Mouse (Mus musculus): ENCODE results near the gene Dhdh. TPM values are rescaled to one million over a fixed set of nuclear protein-coding genes. Genes with fewer than 3 reads are reported as not detected.

The Dhdh gene
- polyA plus RNA-seq, 1 experiment from 2014 or later, result 3.3 TPM

GRCm38 (mm10) chr7:45458748-45459563 lies 29.6 kb downstream of the Dhdh start:
- Histone ChIP-seq H3K36me3 (ENCODE audit: control insufficient read depth, insufficient read depth, low read length) (peaks cover 28% of the 10 kb centered on the region; the same call in 1 of the 2 replicates), H3K27me3 (ENCODE audit: control insufficient read depth, insufficient read depth, low read length) (no peaks in the 10 kb centered on the region), H3K9ac (ENCODE audit: low read length) (peak overlapping the region; percentile 86), H3K4me2 (ENCODE audit: low read depth, severe bottlenecking) (peak overlapping the region; percentile 67), H3K27ac (replicated peaks; ENCODE audit: low read depth, low read length) (peak overlapping the region; percentile 90), H3K4me1 (ENCODE audit: control insufficient read depth, insufficient read depth, low read length) (peaks cover 23% of the 10 kb centered on the region), H3K4me3 (ENCODE audit: low read depth, low read length) (peak overlapping the region; percentile 73), H3K9me3 (ENCODE audit: control insufficient read depth, low read length) (no peaks in the 10 kb centered on the region)
- DNase-seq (ENCODE audit: low spot score) (peak; percentile 93), ATAC-seq (ENCODE audit: insufficient number of reproducible peaks, low FRiP score, low TSS enrichment, low read depth) (peak; percentile 61)
- under 1% methylated on average over 41 of the region's 43 CpGs for WGBS

- DNase-seq (ENCODE audit: low spot score), result no peak
- H3K9ac ChIP-seq (ENCODE audit: low read length), result peak overlapping the region; percentile 13; the same call in 1 of the 2 replicates
Observed at GRCm38 (mm10) chr7:45457204-45458060, 31.2 kb downstream of the Dhdh start.

GRCm38 (mm10) chr7:45456721-45457203 lies 31.8 kb downstream of the Dhdh start:
- WGBS, result 59% methylated on average over 9 of the region's 9 CpGs
- H3K27ac ChIP-seq (replicated peaks; ENCODE audit: low read depth, low read length), result no peak overlapping the region
- no peak overlapping the region for H3K9ac ChIP-seq (ENCODE audit: low read length)
- peak overlapping the region; percentile 20 for H3K4me2 ChIP-seq (ENCODE audit: low read depth, severe bottlenecking)
- no peak overlapping the region for H3K4me3 ChIP-seq (ENCODE audit: low read depth, low read length)
- ATAC-seq (ENCODE audit: insufficient number of reproducible peaks, low FRiP score, low TSS enrichment, low read depth), result no peak
- H3K27me3 ChIP-seq (ENCODE audit: control insufficient read depth, insufficient read depth, low read length), result no peaks in the 10 kb centered on the region
- H3K4me1 ChIP-seq (ENCODE audit: control insufficient read depth, insufficient read depth, low read length), result peaks cover 23% of the 10 kb centered on the region
- H3K9me3 ChIP-seq (ENCODE audit: control insufficient read depth, low read length), result no peaks in the 10 kb centered on the region
- no peak for DNase-seq (ENCODE audit: low spot score)
- H3K36me3 ChIP-seq (ENCODE audit: control insufficient read depth, insufficient read depth, low read length), result peaks cover 26% of the 10 kb centered on the region; the same call in 1 of the 2 replicates

More at GRCm38 (mm10) chr7:45457204-45458060, 31.2 kb downstream of the Dhdh start:
- Histone ChIP-seq H3K9me3 (ENCODE audit: control insufficient read depth, low read length) (no peaks in the 10 kb centered on the region), H3K36me3 (ENCODE audit: control insufficient read depth, insufficient read depth, low read length) (peaks cover 26% of the 10 kb centered on the region; the same call in 1 of the 2 replicates), H3K4me1 (ENCODE audit: control insufficient read depth, insufficient read depth, low read length) (peaks cover 23% of the 10 kb centered on the region), H3K4me2 (ENCODE audit: low read depth, severe bottlenecking) (peak overlapping the region; percentile 67), H3K27me3 (ENCODE audit: control insufficient read depth, insufficient read depth, low read length) (no peaks in the 10 kb centered on the region), H3K4me3 (ENCODE audit: low read depth, low read length) (peak overlapping the region; percentile 73), H3K27ac (replicated peaks; ENCODE audit: low read depth, low read length) (no peak overlapping the region)
- WGBS, result 73% methylated on average over 9 of the region's 10 CpGs
- ATAC-seq (ENCODE audit: insufficient number of reproducible peaks, low FRiP score, low TSS enrichment, low read depth), result no peak

GRCm38 (mm10) chr7:45455932-45456696 lies 32.5 kb downstream of the Dhdh start:
- DNase-seq (ENCODE audit: low spot score), result no peak

GRCm38 (mm10) chr7:45454971-45455370 lies 33.6 kb downstream of the Dhdh start:
- H3K4me1 ChIP-seq (ENCODE audit: control insufficient read depth, insufficient read depth, low read length), result peaks cover 18% of the 10 kb centered on the region
- no peak overlapping the region for H3K4me3 ChIP-seq (ENCODE audit: low read depth, low read length)
- H3K4me2 ChIP-seq (ENCODE audit: low read depth, severe bottlenecking), result no peak overlapping the region
- peaks cover 26% of the 10 kb centered on the region; the same call in 1 of the 2 replicates for H3K36me3 ChIP-seq (ENCODE audit: control insufficient read depth, insufficient read depth, low read length)
- no peaks in the 10 kb centered on the region for H3K27me3 ChIP-seq (ENCODE audit: control insufficient read depth, insufficient read depth, low read length)
- no peaks in the 10 kb centered on the region for H3K9me3 ChIP-seq (ENCODE audit: control insufficient read depth, low read length)
- H3K27ac ChIP-seq (replicated peaks; ENCODE audit: low read depth, low read length), result no peak overlapping the region
- no peak overlapping the region for H3K9ac ChIP-seq (ENCODE audit: low read length)
- WGBS, result 90% methylated on average over 15 of the region's 15 CpGs
- no peak for DNase-seq (ENCODE audit: low spot score)
- no peak for ATAC-seq (ENCODE audit: insufficient number of reproducible peaks, low FRiP score, low TSS enrichment, low read depth)

More at GRCm38 (mm10) chr7:45455932-45456696, 32.5 kb downstream of the Dhdh start:
- Histone ChIP-seq H3K36me3 (ENCODE audit: control insufficient read depth, insufficient read depth, low read length) (peaks cover 26% of the 10 kb centered on the region; the same call in 1 of the 2 replicates), H3K27ac (replicated peaks; ENCODE audit: low read depth, low read length) (no peak overlapping the region), H3K27me3 (ENCODE audit: control insufficient read depth, insufficient read depth, low read length) (no peaks in the 10 kb centered on the region), H3K4me2 (ENCODE audit: low read depth, severe bottlenecking) (no peak overlapping the region), H3K4me3 (ENCODE audit: low read depth, low read length) (no peak overlapping the region), H3K9ac (ENCODE audit: low read length) (no peak overlapping the region), H3K9me3 (ENCODE audit: control insufficient read depth, low read length) (no peaks in the 10 kb centered on the region), H3K4me1 (ENCODE audit: control insufficient read depth, insufficient read depth, low read length) (peaks cover 20% of the 10 kb centered on the region)
- WGBS, result 73% methylated on average over 13 of the region's 13 CpGs
- no peak for ATAC-seq (ENCODE audit: insufficient number of reproducible peaks, low FRiP score, low TSS enrichment, low read depth)

- H3K36me3 ChIP-seq (ENCODE audit: control insufficient read depth, insufficient read depth, low read length), result peaks cover 14% of the 10 kb centered on the region; the same call in 1 of the 2 replicates
- no peak overlapping the region for H3K4me3 ChIP-seq (ENCODE audit: low read depth, low read length)
- peak; percentile 42; the same call in 1 of the 2 replicates for ATAC-seq (ENCODE audit: insufficient number of reproducible peaks, low FRiP score, low TSS enrichment, low read depth)
- no peaks in the 10 kb centered on the region for H3K4me1 ChIP-seq (ENCODE audit: control insufficient read depth, insufficient read depth, low read length)
- H3K9ac ChIP-seq (ENCODE audit: low read length), result no peak overlapping the region
- H3K4me2 ChIP-seq (ENCODE audit: low read depth, severe bottlenecking), result no peak overlapping the region
- DNase-seq (ENCODE audit: low spot score), result peak; percentile 88
- WGBS, result 52% methylated on average over 23 of the region's 23 CpGs
- no peak overlapping the region for H3K27ac ChIP-seq (replicated peaks; ENCODE audit: low read depth, low read length)
- H3K27me3 ChIP-seq (ENCODE audit: control insufficient read depth, insufficient read depth, low read length), result no peaks in the 10 kb centered on the region
- no peaks in the 10 kb centered on the region for H3K9me3 ChIP-seq (ENCODE audit: control insufficient read depth, low read length)
Observed at GRCm38 (mm10) chr7:45451344-45451982, 37.1 kb downstream of the Dhdh start.

GRCm38 (mm10) chr7:45449974-45450373 lies 38.6 kb downstream of the Dhdh start:
- H3K9ac ChIP-seq (ENCODE audit: low read length), result no peak overlapping the region

More at GRCm38 (mm10) chr7:45449974-45450373, 38.6 kb downstream of the Dhdh start:
- DNase-seq (ENCODE audit: low spot score) (no peak), ATAC-seq (ENCODE audit: insufficient number of reproducible peaks, low FRiP score, low TSS enrichment, low read depth) (no peak)
- WGBS, result 82% methylated on average over 1 of the region's 1 CpGs
- Histone ChIP-seq H3K36me3 (ENCODE audit: control insufficient read depth, insufficient read depth, low read length) (peaks cover 8% of the 10 kb centered on the region; the same call in 1 of the 2 replicates), H3K4me1 (ENCODE audit: control insufficient read depth, insufficient read depth, low read length) (no peaks in the 10 kb centered on the region), H3K27ac (replicated peaks; ENCODE audit: low read depth, low read length) (no peak overlapping the region), H3K27me3 (ENCODE audit: control insufficient read depth, insufficient read depth, low read length) (no peaks in the 10 kb centered on the region), H3K9me3 (ENCODE audit: control insufficient read depth, low read length) (no peaks in the 10 kb centered on the region), H3K4me3 (ENCODE audit: low read depth, low read length) (no peak overlapping the region), H3K4me2 (ENCODE audit: low read depth, severe bottlenecking) (no peak overlapping the region)

Measured in limb, embryonic 11.5 days (tissue).